Mouse (Mus musculus): ENCODE data around the gene Eps8l3. TPM values are rescaled to one million over a fixed set of nuclear protein-coding genes. Genes with fewer than 3 reads are reported as not detected.

Gene Eps8l3
- polyA plus RNA-seq, 1 experiment from 2014 or later, result 0.09 TPM

GRCm38 (mm10) chr3:107939830-107940229 is 62.8 kb downstream of the Eps8l3 start:
- no peak overlapping the region for H3K4me3 ChIP-seq
- H3K36me3 ChIP-seq (replicated peaks), result no peaks in the 10 kb centered on the region
- H3K4me1 ChIP-seq, result peaks cover 17% of the 10 kb centered on the region
- 48% methylated on average over 4 of the region's 4 CpGs for WGBS
- no peak for ATAC-seq (replicated peaks)
- no peak overlapping the region for H3K27ac ChIP-seq
- H3K9me3 ChIP-seq, result no peaks in the 10 kb centered on the region
- no peak overlapping the region for H3K4me2 ChIP-seq
- no peaks in the 10 kb centered on the region for H3K27me3 ChIP-seq (replicated peaks)
- H3K9ac ChIP-seq, result no peak overlapping the region

- Histone ChIP-seq H3K4me3 (no peak overlapping the region), H3K4me2 (no peak overlapping the region), H3K4me1 (peaks cover 17% of the 10 kb centered on the region), H3K9ac (no peak overlapping the region), H3K36me3 (replicated peaks) (no peaks in the 10 kb centered on the region), H3K27me3 (replicated peaks) (no peaks in the 10 kb centered on the region), H3K27ac (no peak overlapping the region), H3K9me3 (no peaks in the 10 kb centered on the region)
- no peak for ATAC-seq (replicated peaks)
- 81% methylated on average over 7 of the region's 7 CpGs for WGBS
Measured at GRCm38 (mm10) chr3:107940524-107940923, 63.5 kb downstream of the Eps8l3 start.

- Histone ChIP-seq H3K4me3 (no peak overlapping the region), H3K36me3 (replicated peaks) (no peaks in the 10 kb centered on the region), H3K27ac (no peak overlapping the region), H3K27me3 (replicated peaks) (no peaks in the 10 kb centered on the region), H3K4me2 (no peak overlapping the region), H3K4me1 (peaks cover 17% of the 10 kb centered on the region), H3K9ac (no peak overlapping the region), H3K9me3 (no peaks in the 10 kb centered on the region)
- no peak for ATAC-seq (replicated peaks)
- 70% methylated on average over 4 of the region's 4 CpGs for WGBS
Measured at GRCm38 (mm10) chr3:107941261-107941660, 64.2 kb downstream of the Eps8l3 start.

Other genes starting within 250 kb of the Eps8l3 start
- not detected in 2 replicates for gene Gm10961, start 245.9 kb upstream of the Eps8l3 start, polyA plus RNA-seq (2015; fragmentation: Nextera tagmentation; extraction: Ambion mirVana)
- 178 and 182 TPM in 2 replicates for gene Strip1, start 245.5 kb upstream of the Eps8l3 start, polyA plus RNA-seq (2015; fragmentation: Nextera tagmentation; extraction: Ambion mirVana)
- 115 and 117 TPM in 2 replicates for gene Ahcyl1, start 180.7 kb upstream of the Eps8l3 start, polyA plus RNA-seq (2015; fragmentation: Nextera tagmentation; extraction: Ambion mirVana)
- gene Csf1, start 116.8 kb upstream of the Eps8l3 start, polyA plus RNA-seq (2015; fragmentation: Nextera tagmentation; extraction: Ambion mirVana), result 6.7 and 7.9 TPM in 2 replicates
- 214 and 222 TPM in 2 replicates for gene Gstm5, start 18.6 kb downstream of the Eps8l3 start, polyA plus RNA-seq (2015; fragmentation: Nextera tagmentation; extraction: Ambion mirVana)
- 63.6 and 73.0 TPM in 2 replicates for gene Gstm7, start 54.6 kb downstream of the Eps8l3 start, polyA plus RNA-seq (2015; fragmentation: Nextera tagmentation; extraction: Ambion mirVana)
- 17.5 and 18.9 TPM in 2 replicates for gene Gstm6, start 66.5 kb downstream of the Eps8l3 start, polyA plus RNA-seq (2015; fragmentation: Nextera tagmentation; extraction: Ambion mirVana)
- gene Gstm3, start 92.1 kb downstream of the Eps8l3 start, polyA plus RNA-seq (2015; fragmentation: Nextera tagmentation; extraction: Ambion mirVana), result 0.25 TPM in 1 of 2 replicates, not detected in the other
- gene Gstm2, start 109.2 kb downstream of the Eps8l3 start, polyA plus RNA-seq (2015; fragmentation: Nextera tagmentation; extraction: Ambion mirVana), result 11.0 and 11.5 TPM in 2 replicates
- gene Gstm1, start 140.7 kb downstream of the Eps8l3 start, polyA plus RNA-seq (2015; fragmentation: Nextera tagmentation; extraction: Ambion mirVana), result 74.4 and 97.4 TPM in 2 replicates
- 18.3 and 19.8 TPM in 2 replicates for gene Gstm4, start 167.7 kb downstream of the Eps8l3 start, polyA plus RNA-seq (2015; fragmentation: Nextera tagmentation; extraction: Ambion mirVana)
- gene Ampd2, start 209.4 kb downstream of the Eps8l3 start, polyA plus RNA-seq (2015; fragmentation: Nextera tagmentation; extraction: Ambion mirVana), result 67.9 and 76.2 TPM in 2 replicates
- gene Gnat2, start 215.6 kb downstream of the Eps8l3 start, polyA plus RNA-seq (2015; fragmentation: Nextera tagmentation; extraction: Ambion mirVana), result 0.28 and 0.38 TPM in 2 replicates

Data from midbrain, embryonic 15.5 days (tissue).